Mouse (Mus musculus) hindbrain, postnatal 0 days (tissue): ENCODE results near the gene Vash2. TPM values are rescaled to one million over a fixed set of nuclear protein-coding genes. Genes with fewer than 3 reads are reported as not detected.
A peak's percentile ranks its signal among the peaks of the same experiment; 100 is the strongest.

ENCODE experiments used
- ATAC-seq: fragments of 200-750 bp; cut with Nextera tagmentation; 2 replicates; pipeline ENCODE4 v1.8.0; 2017; ENCODE audit warnings: mild to moderate bottlenecking, moderate TSS enrichment, moderate library complexity
- DNase-seq: peaks from one replicate; pipeline ENCODE4 v3.0.0-alpha.2; 2015; ENCODE audit warnings: low spot score
- H3K27ac ChIP-seq: fragments of 300-500 bp; sonication (generic); 2 replicates; pipeline ENCODE4 v1.5.1; 2014; ENCODE audit warnings: mild to moderate bottlenecking
- H3K27me3 ChIP-seq: fragments of 300-500 bp; sonication (generic); 2 replicates; pipeline ENCODE4 v1.6.1; 2014; ENCODE audit warnings: low read length, mixed read lengths; ENCODE audit not compliant: insufficient read depth
- H3K36me3 ChIP-seq: fragments of 300-500 bp; sonication (generic); 2 replicates; pipeline ENCODE4 v1.6.1; 2014; ENCODE audit warnings: low read length, mixed read lengths; ENCODE audit not compliant: insufficient read depth
- H3K4me1 ChIP-seq: fragments of 300-500 bp; sonication (generic); 2 replicates; pipeline ENCODE4 v1.6.1; 2014; ENCODE audit warnings: antibody characterized with exemption, low read length, mixed read lengths; ENCODE audit not compliant: insufficient read depth
- H3K4me2 ChIP-seq: fragments of 300-500 bp; sonication (generic); 2 replicates; pipeline ENCODE4 v1.6.1; 2014; ENCODE audit warnings: low read depth, mild to moderate bottlenecking, low read length, moderate library complexity, mixed read lengths
- H3K4me3 ChIP-seq: fragments of 300-500 bp; sonication (generic); 2 replicates; pipeline ENCODE4 v1.5.1; 2014; ENCODE audit warnings: low read length
- H3K9ac ChIP-seq: fragments of 300-500 bp; sonication (generic); replicated peaks from 2 replicates; pipeline ENCODE4 v1.6.1; 2014; ENCODE audit warnings: mild to moderate bottlenecking, low read length, moderate library complexity, mixed read lengths
- H3K9me3 ChIP-seq: fragments of 300-500 bp; sonication (generic); 2 replicates; pipeline ENCODE4 v1.6.1; 2016; ENCODE audit warnings: low read length, mixed read lengths
- CTCF ChIP-seq: IDR thresholded peaks from 2 replicates; pipeline ENCODE4 v1.5.1; 2016; ENCODE audit warnings: antibody characterized with exemption, control low read depth, low read depth
- WGBS: fragments of 180-500 bp; shearing (Covaris S2); extraction: QIAGEN DNeasy Blood & Tissue Kit; methylation state at CpG from one replicate; pipeline ENCODE4 v1.1.7; 2014; 5-methylcytosine and 5-hydroxymethylcytosine counted together
- polyA plus RNA-seq: library from polyadenylated mRNA; unstranded; fragments of >200 nt; fragmentation: Nextera tagmentation; extraction: Ambion mirVana; gene quantifications from 2 replicates; pipeline ENCODE4 v1.2.1, GENCODE M21; 2015
- total RNA-seq: library from RNA; depleted of rRNA; stranded (reverse); fragments of >200 nt; gene quantifications from 2 replicates; pipeline ENCODE4 v1.2.3, GENCODE M21; 2014

The Vash2 gene
- total and polyA plus RNA-seq, 2 experiments from 2014 or later = 40.9 to 47.4 TPM

GRCm38 (mm10) chr1:190964992-190965780, 13.9 kb downstream of the Vash2 start:
- H3K4me1 ChIP-seq = no peaks in the 10 kb centered on the region
- H3K9me3 ChIP-seq = no peaks in the 10 kb centered on the region
- no peaks in the 10 kb centered on the region for H3K27me3 ChIP-seq
- TF ChIP-seq CTCF = no peak
- 74% methylated on average over 15 of the region's 15 CpGs for whole genome bisulfite sequencing
- no peak overlapping the region for H3K4me3 ChIP-seq
- H3K36me3 ChIP-seq = peaks cover 22% of the 10 kb centered on the region
- DNase-seq (peak; percentile 47), ATAC-seq (no peak)
- no peak overlapping the region for H3K4me2 ChIP-seq
- H3K9ac ChIP-seq = no peak overlapping the region
- H3K27ac ChIP-seq = no peak overlapping the region

- no peaks in the 10 kb centered on the region for H3K9me3 ChIP-seq
- no peaks in the 10 kb centered on the region for H3K4me1 ChIP-seq
- no peak overlapping the region for H3K9ac ChIP-seq
- H3K4me3 ChIP-seq = no peak overlapping the region
- H3K4me2 ChIP-seq = no peak overlapping the region
- 89% methylated on average over 3 of the region's 3 CpGs for WGBS
- H3K36me3 ChIP-seq = peaks cover 35% of the 10 kb centered on the region
- ATAC-seq (no peak; the same call in 1 of the 2 replicates), DNase-seq (no peak)
- H3K27ac ChIP-seq = no peak overlapping the region
- no peaks in the 10 kb centered on the region for H3K27me3 ChIP-seq
- TF ChIP-seq CTCF = no peak
Observed at GRCm38 (mm10) chr1:190962760-190963159, 16.3 kb downstream of the Vash2 start.

GRCm38 (mm10) chr1:190958821-190959220, 20.3 kb downstream of the Vash2 start:
- 85% methylated on average over 5 of the region's 5 CpGs for WGBS
- H3K27ac ChIP-seq = no peak overlapping the region
- H3K4me1 ChIP-seq = no peaks in the 10 kb centered on the region
- no peak for ATAC-seq
- no peak overlapping the region for H3K4me3 ChIP-seq
- no peak for TF ChIP-seq CTCF
- no peaks in the 10 kb centered on the region for H3K27me3 ChIP-seq
- no peak for DNase-seq
- peaks cover 36% of the 10 kb centered on the region for H3K36me3 ChIP-seq
- H3K9me3 ChIP-seq = no peaks in the 10 kb centered on the region
- no peak overlapping the region for H3K9ac ChIP-seq
- no peak overlapping the region for H3K4me2 ChIP-seq

GRCm38 (mm10) chr1:190953009-190953408, 26.1 kb downstream of the Vash2 start:
- no peak for DNase-seq
- no peaks in the 10 kb centered on the region for H3K27me3 ChIP-seq
- H3K4me1 ChIP-seq = no peaks in the 10 kb centered on the region
- no peak overlapping the region for H3K4me2 ChIP-seq
- H3K36me3 ChIP-seq = peaks cover 16% of the 10 kb centered on the region
- 83% methylated on average over 3 of the region's 3 CpGs for WGBS
- no peak for TF ChIP-seq CTCF
- no peaks in the 10 kb centered on the region for H3K9me3 ChIP-seq
- H3K4me3 ChIP-seq = no peak overlapping the region
- no peak overlapping the region for H3K27ac ChIP-seq
- no peak overlapping the region for H3K9ac ChIP-seq
- no peak for ATAC-seq

GRCm38 (mm10) chr1:190951014-190951413, 28.1 kb downstream of the Vash2 start:
- no peak for ATAC-seq
- H3K4me2 ChIP-seq = no peak overlapping the region
- no peak overlapping the region for H3K9ac ChIP-seq
- no peak for DNase-seq
- H3K36me3 ChIP-seq = peaks cover 21% of the 10 kb centered on the region
- no peaks in the 10 kb centered on the region for H3K27me3 ChIP-seq
- no peak for TF ChIP-seq CTCF
- H3K4me1 ChIP-seq = no peaks in the 10 kb centered on the region
- WGBS = 60% methylated on average over 5 of the region's 5 CpGs
- no peak overlapping the region for H3K27ac ChIP-seq
- no peak overlapping the region for H3K4me3 ChIP-seq
- H3K9me3 ChIP-seq = no peaks in the 10 kb centered on the region

- no peaks in the 10 kb centered on the region for H3K9me3 ChIP-seq
- H3K4me3 ChIP-seq = no peak overlapping the region
- TF ChIP-seq CTCF = no peak
- peak; percentile 65 for DNase-seq
- H3K27me3 ChIP-seq = no peaks in the 10 kb centered on the region
- peak overlapping the region; percentile 41; the same call in 1 of the 2 replicates for H3K27ac ChIP-seq
- H3K4me1 ChIP-seq = no peaks in the 10 kb centered on the region
- no peak overlapping the region for H3K9ac ChIP-seq
- WGBS = 54% methylated on average over 17 of the region's 17 CpGs
- peaks cover 29% of the 10 kb centered on the region for H3K36me3 ChIP-seq
- no peak overlapping the region for H3K4me2 ChIP-seq
- ATAC-seq = peak; percentile 84
Observed at GRCm38 (mm10) chr1:190948846-190949245, 30.2 kb downstream of the Vash2 start.

GRCm38 (mm10) chr1:190948439-190948838, 30.7 kb downstream of the Vash2 start:
- TF ChIP-seq CTCF = no peak
- Histone ChIP-seq H3K36me3 (peaks cover 33% of the 10 kb centered on the region), H3K4me2 (no peak overlapping the region), H3K4me1 (no peaks in the 10 kb centered on the region), H3K27ac (peak overlapping the region; percentile 20; the same call in 1 of the 2 replicates), H3K4me3 (no peak overlapping the region), H3K9me3 (no peaks in the 10 kb centered on the region), H3K9ac (no peak overlapping the region), H3K27me3 (no peaks in the 10 kb centered on the region)
- DNase-seq (peak; percentile 71), ATAC-seq (no peak)
- 67% methylated on average over 7 of the region's 7 CpGs for WGBS
